Mouse (Mus musculus) adrenal gland, postnatal 4 days (tissue): Measurements from ENCODE around the gene Astn2. TPM values are rescaled to one million over a fixed set of nuclear protein-coding genes. Genes with fewer than 3 reads are reported as not detected.

ENCODE experiments used
- DNase-seq, 2 experiments: peaks; one replicate each; pipeline ENCODE4 v3.0.0; 2021 to 2022; ENCODE audit warnings: low spot score in 2 of 2, mixed read lengths in 2 of 2
- total RNA-seq, 2 experiments: library from RNA; stranded (reverse); gene quantifications; 2 replicates each; pipeline ENCODE4 v1.2.3; 2021

Astn2 gene
- total RNA-seq, 2 experiments from 2014 or later: 4.4 to 4.6 TPM

DNA sequence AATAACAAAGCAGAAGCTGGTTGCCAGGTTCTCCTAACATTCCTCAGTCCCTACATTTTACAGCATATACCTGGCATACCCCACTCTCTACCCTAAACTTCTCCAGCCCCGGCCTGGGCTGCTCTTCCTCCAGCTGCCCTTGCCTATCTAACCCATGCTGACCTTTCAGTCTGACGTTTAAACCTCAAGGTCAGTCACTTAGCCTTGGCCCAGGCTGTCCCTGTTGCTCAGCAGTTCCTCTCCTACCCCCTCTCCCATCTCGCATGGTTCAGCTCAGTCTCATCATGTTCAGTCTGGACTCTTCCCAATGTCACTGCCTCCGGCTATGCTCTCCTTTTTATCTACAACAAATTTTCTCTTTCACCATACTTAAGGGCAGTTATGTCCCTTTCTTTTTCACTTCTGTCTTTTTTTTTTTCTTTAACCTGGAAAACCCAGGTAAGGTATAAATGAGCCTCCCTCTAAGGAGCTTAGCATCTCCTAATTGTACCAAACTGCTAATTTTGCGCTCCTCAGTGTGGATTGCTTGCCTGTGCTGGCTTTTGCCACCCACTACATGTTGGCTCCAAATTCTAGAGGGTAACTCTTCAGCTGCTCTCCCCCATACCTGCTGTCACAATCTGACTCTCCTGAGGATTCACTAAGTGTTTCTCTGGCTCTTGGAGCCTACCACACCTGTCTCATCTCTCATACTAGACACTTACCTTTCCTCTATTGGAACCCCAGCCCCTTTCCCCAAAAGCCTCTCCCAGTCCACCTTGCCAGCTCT lies 809.6 kb downstream of the Astn2 start:
- DNase-seq: no peak

DNA sequence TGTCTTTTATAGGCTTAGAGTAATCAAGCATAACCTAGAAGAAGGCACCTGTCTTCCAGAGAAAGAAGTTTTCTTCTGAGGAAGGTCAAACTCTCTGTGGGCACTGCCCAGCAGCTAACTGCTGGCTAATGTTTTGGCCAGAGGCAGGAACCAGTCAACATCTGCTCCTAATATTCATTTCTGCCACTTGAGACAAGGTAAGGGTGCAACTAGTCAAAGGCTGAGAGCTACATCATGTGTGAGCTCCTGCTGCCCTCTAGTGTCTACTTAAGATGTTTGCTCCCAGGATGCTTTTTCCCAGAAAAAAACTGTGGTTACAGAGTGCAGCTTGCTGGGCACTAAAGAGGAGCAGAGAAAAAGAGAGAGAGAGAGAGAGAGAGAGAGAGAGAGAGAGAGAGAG lies 814.6 kb downstream of the Astn2 start:
- no peak for DNase-seq

DNA sequence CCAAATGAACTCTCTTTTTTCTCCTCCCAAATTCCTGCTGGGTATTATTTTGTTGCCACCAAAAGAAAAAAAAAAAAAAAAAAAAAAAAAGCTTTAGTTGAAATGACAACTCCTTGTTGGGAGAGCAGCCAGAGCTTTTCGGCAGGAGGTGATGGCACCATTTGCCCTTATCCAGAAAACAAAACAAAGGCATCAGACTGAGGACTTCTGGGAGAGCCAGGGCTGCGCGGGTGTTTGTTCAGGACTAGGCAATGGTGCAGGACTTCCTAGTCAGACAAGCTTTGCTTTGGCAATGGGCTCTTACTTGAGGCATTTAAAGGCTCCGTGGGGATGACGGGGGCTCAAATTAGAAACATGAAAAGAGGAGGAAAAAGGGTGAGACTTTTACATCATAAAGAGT lies 817.5 kb downstream of the Astn2 start:
- no peak for DNase-seq

DNA sequence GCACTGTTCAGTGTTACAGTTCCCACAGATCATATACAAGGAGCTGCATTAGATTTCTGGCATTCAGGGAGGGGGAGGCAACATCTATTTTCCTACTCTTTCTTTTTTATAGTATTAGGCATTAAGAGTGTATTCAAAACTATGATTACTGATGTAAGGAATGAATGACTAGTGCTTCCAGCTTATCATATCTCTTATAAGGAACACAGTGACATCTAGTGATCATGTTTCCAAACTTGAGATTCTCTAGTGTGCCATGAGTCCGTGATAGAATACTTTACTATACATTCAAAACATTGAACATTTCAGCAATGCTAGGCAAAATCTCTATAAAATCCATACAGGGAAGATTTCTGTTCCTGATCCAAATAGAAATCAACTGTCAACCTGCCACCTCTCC lies 824.2 kb downstream of the Astn2 start:
- DNase-seq: no peak

DNA sequence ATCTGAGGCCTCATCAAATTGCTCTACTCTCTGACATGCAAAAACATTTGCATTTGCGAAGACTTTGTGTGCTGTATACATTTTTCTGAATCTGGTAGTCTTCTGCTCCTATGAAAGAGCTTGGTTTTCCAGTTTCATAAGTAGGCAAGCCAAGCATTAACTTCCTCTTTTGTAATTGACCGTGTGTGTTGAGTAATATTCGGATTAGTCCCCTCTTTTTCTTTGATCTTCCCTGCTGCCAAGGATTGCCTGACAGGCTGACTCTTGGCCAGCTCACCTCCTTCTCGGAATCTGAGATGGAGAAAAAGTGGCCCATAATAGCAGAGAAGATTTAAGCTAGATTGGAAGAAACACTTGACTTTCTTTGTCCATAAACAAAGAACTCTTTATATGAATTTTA lies 838.9 kb downstream of the Astn2 start:
- no peak for DNase-seq

DNA sequence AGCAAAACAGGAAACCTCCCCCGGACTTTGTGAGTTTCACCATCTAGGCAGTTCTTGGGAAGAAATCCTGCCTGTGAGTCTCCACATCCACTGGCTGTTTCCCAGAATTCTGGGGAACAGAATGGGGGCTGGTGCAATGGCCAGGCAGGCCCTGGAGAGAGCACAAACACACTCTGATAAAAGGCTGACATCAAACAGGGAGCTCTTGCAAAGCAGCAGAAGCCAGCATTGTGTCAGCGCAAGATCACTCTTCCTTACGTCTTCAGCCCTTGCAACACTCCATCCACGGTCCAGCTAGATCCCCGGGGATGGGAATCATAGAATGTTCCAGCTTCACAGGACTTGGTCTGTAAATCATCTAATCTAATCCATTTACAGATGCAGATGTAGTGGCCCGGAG lies 855.9 kb downstream of the Astn2 start:
- DNase-seq: no peak

DNA sequence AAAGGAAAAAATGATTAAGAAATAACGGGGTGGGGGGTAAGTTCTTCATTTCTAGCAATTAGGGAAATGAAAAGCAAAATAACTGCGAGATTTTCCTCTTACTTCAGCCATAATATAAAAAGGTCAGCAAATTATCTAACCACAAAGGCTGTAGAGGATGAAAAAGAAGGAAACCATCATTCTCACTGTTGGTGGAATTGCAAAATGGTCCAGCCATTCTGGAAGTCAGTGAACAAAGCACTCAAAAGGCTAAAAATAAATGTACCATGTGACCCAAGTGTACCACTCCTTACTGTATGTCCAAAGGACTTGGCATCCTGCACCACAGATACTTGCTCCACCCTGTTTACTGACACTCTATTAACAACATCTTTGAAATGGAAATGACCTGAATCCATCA lies 858.8 kb downstream of the Astn2 start:
- no peak for DNase-seq

DNA sequence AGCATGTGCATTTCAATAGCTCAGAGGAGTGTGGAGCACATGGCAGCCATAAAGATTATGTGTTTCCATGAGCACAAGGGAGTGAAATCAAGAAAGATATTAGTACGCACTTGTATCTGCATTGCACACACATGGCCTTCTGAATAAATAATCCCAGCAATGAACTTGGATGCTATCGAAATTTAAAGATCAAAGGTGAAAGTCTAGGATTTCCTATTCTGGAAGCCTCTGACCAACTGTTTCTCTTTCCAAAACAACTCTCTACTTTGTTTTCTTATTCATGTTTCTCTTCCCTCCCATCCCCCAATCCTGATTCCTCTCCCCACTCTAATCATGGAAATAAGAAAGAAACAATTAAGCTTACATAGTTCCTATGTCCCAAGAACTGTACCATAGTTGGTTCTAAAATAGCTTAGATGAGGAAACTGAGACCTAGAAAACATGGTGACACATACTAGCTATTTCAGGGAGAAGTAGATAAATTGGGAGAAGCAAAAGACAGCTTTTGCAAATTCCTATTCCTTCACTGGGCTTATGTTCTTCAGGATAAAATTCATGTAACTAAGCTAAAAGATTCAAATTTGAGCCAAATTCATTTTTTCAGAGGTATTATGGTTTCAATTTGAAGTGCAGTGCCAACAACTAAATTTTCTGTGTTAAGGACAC lies 872.2 kb downstream of the Astn2 start:
- DNase-seq: no peak

DNA sequence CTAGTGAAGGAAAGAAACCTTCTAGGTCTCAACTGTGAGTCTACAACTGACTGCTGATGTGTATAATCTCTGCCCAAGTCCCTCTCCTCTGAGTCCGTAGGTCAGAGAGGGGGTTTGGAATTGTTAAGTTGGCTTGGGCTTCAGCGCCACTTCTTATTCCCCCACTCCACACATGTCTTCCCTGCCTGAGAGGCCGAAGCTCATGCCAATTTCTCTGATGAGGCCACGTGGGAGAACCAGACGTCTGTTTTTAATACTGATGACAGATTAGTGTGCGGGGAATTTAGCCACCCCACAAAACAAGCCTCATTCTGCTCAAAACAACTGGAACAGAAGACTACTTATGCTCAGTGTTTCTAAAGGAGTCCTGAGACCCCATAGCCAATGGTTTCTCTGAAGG lies 872.8 kb downstream of the Astn2 start:
- DNase-seq: no peak

DNA sequence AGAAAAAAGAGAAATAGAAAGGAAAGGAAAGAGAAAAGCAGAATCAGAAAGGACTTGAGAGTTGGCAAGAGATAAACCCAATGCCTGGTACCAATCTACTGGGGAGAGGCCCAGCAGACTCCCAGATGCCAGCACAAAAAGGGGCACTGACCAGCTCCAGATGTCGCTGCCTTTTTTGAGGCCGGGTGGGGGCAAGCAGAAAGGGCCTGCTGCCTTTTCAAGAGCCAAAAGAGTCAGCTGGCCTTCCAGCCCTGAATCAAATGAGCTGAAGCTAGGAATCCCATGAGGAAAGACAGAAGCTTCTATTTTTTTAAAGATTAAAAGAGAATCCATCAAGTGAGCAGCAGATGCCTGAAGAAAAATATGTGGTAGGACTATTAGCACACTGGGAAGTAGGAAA lies 873.5 kb downstream of the Astn2 start:
- no peak for DNase-seq

DNA sequence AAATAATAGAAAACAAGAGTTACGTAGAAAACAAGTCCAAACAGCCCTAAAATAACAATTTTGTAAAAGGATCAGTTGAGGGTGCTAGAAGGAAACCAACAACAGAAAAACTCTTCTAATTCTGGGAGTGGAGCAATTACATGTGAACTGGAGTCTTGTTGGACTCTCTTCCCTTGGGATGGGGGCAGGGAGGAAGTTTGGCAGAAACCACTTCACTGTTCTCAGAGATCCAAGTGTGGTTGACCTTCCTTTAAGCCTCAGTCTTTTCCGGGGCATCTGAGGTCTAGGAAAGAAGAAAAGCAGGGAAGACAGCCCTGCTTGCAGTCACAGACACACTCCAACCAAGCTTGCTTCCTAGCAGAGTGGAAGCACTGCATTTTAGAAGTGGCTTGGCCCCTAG lies 896.3 kb downstream of the Astn2 start:
- DNase-seq: no peak

DNA sequence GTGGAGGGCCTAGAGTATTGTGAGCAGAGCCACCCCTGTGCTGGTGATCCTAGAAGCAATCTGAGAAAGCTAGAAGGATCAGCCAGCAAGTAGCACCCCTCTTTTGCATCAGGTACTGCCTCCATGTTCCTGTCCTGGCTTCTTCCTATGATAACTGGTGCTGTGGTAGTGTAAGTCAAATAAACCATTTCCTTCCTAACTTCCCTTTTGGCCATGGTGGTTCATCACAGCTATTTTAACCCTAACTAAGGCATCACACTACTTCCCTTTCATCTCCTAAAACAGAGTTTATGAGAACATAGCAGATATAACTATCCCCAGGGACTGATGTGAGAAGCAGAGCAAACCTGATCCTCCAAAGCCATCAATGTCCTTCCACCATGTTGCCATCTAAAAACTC lies 897.5 kb downstream of the Astn2 start:
- no peak for DNase-seq

DNA sequence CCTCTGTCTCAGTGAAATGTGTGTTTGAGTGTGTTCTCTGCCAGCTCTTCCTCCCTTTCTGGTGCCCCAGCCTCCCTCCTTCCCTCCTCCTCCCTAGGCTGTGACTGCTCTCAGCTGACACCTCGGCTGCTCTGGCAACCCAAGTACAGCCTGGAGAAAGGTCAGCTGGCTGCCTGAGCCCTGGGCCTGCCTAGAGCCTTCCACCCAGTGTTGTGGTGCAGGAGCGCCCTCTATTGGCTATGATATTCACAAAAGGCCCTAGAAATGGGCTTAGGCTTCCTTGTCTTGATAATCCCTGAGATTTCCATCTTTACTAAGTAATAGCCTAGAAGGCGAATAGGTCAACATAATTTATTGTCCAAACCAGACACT lies 908.0 kb downstream of the Astn2 start:
- peak; percentile 45 to 63 for DNase-seq

DNA sequence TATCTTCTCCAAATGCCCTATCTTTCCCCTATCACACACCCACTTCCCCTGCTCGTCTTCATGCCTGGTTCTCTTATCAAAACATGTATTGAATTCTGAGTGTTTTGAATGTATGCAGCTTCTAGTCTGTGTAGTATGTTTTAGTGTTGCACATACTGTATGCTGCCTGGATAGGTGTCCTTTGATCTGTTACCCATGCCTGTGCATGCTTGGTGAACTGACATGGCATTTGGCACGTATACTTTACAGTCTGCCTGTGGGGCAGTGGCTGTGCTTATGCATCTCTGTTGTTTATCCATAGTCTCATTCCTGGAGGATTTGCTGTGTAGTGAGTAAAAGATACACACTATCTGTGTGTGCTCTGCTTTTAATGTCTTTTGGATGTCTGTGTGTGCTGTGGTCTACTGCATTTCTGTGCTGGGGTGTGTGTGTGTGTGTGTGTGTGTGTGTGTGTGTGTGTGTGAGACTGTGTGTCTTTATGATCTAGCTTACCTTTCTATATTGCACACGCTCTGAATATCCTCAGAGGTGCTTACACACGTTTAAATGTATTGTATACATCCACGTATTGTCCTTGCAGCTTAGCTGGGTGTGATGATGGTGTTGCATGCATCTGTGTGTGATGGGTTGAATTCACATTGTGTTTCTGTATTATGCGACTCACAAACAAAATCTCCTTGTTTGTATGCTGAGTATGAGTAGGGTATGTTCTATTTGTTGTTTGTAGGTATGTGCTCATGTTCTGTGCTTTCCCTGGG lies 908.5 kb downstream of the Astn2 start:
- DNase-seq: no peak

DNA sequence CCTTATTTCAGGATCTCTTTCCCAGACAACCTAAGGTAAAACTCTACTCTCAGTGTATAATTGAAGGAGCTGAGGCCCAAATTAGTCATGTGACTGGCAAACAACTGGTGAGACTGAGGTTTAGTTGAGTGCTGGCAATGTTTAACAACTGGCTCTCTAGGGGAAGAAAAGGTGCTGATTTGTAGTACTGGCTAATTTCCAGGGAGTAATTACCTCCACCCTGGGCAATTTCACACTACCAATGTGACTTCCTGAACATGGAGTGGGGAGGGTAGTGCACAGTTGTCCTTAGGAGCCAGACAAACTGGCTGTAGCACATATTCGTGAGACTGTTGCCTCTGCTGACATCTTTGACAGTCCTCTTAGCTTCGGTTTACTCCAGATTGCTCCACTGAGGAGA lies 912.9 kb downstream of the Astn2 start:
- no peak for DNase-seq

DNA sequence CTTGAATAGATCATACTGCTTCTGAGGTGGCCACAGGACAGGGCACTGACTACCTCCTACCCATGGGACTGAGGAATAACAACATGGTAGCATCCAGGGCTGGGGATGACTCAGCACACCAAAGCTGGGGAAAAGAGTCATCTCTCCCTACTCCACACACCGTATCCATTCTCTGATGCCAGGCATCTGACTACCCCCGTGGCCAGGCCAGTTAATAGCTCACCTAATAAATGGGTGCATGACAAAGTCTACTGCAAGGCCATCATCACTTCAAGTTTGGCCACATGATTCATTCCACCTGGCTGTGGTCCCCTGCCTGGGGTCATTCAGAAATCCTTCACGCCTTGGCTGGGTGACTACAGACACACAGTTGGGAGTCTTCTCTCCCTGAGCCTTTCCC lies 914.7 kb downstream of the Astn2 start:
- DNase-seq: no peak

DNA sequence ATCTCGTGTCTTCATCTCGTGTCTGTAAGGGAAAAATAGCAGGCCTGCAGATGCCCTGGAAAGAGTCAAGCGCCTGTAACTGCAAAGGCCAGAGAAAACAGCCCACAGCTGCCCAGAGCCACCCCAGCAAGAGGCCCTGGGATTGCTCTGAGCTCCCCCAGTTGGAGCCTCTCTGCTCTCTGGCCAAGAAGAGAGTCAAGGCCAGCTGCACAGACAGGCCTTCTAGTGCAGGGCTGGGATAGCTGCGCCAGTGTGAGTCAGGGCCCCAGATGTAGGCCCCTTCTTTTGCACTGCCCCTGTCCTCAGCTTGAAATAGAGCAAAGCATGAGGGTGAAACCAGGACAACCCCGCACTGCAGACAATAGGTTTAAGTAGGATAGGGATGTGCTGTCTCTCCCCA lies 922.8 kb downstream of the Astn2 start:
- peak in 1 of 2 experiments; percentile 17 for DNase-seq

DNA sequence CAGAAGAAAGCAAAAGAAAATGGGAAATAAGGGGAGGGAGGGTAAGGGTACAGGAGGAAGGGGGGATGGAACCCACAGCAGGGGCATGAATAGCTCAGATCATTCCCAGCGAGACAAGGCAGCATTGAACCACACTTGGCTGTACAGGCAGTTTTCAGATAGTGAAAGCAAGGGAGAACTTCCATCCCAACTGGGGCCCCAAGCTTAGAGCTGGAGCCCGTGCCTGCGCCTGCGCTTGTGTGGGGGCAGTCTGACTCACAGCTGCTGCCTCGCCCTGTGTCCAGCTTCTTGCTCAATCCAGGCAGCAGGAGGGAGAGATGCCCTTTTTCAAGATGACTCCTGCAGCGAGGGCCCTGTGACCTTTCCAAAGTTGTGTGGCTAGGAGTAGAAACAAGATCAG lies 927.3 kb downstream of the Astn2 start:
- DNase-seq: peak in 1 of 2 experiments; percentile 37

DNA sequence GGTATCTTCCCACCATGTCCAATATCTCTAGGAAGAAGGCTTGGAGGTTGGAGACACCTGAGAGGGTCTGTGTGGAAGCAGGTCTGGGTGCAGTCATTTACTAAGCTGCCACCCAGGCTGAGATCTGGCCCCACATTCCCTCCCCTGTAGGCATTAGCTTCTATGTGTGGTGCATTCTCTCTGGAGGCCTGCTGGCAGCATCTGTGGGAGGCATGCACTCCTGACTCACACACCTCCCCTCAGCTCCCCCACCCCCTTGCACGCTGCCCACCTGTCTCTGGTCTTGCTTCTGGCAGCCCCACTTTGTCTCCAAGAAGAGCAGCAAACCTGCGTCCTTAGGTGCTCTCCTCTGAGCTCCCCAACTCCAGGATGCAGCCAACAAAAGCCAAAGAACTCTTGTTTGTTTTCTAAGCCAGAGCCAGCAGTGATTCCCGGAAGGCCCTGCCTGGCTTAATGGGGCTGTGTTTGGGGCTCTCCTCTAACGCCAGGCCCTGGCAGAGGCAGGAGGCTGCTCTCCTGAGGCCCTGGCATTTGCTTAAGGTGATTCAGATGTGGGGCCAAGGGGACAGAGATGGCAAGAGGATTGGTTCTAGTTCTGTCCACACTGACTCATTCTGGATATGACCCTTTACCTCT lies 928.4 kb downstream of the Astn2 start:
- no peak for DNase-seq

DNA sequence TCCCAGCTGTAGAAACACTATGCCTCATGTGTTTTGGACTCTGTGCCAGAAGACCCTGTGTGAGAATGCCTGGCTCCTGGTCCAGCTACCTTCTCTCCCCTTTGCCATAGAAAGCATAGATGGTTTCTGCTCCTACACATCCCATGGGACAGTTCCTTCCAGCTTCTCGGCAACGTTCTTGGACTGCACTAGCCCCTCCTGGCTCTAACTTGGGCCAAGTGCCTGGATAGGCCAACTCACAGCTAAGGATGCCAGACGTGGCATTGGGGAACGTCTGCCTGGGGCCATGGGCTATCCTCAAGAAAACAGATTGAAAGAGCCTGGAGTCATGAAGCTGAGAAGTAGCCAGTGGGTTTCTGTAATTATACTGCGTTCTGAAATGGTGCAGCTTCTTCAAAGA lies 931.3 kb downstream of the Astn2 start:
- no peak for DNase-seq

DNA sequence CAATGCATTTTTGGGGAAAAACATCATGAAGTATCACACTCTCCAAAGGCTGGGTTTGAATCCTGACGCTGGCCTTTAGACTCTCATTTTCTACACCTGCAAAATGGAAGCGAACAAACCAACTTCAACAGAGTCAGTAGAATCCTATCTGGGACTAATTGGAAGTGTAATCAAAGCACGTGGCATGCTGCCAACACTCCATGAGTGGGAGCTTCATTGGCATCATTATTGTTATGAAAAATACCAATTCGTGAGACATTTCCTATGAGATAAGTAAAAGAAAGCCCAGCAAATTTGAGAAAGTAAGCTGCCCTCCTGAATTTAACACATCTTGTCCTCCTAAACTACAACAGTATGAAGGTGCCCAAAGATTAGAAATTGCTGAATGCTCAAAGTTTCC lies 955.2 kb downstream of the Astn2 start:
- no peak for DNase-seq

DNA sequence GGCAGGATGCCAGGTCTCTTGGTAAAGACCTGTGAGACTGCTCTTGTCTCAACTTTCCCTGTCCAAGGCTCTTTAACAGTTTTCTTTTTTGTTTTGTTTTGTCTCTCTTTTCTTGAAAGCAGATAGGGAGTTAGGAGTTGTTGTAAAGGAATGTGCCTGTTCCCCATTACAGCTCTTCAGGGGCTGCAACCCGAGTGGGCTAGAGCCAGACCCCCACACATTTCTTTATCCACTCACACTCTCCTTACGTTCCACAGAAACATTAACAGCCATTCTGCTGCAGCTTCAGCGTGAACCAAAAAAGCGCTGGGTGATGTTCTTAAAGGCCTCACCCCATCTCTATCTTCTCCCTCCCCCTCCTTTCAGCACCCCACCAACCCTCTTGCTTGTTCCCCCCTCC lies 962.7 kb downstream of the Astn2 start:
- DNase-seq: no peak
